Mouse (Mus musculus) stomach, embryonic 14.5 days (tissue): ENCODE measurements around the gene Flywch2. TPM values are rescaled to one million over a fixed set of nuclear protein-coding genes. Genes with fewer than 3 reads are reported as not detected.

Source experiments
- ATAC-seq: fragments of 200-750 bp; cut with Nextera tagmentation; 2 replicates; pipeline ENCODE4 v1.8.0; 2017; ENCODE audit warnings: low read depth, moderate TSS enrichment; ENCODE audit not compliant: insufficient number of reproducible peaks, insufficient read depth, low FRiP score
- H3K27ac ChIP-seq: fragments of 300-500 bp; sonication (generic); 2 replicates; pipeline ENCODE4 v1.5.1; 2014; ENCODE audit warnings: mild to moderate bottlenecking, low read length, moderate library complexity, mixed read lengths
- H3K27me3 ChIP-seq: fragments of 300-500 bp; sonication (generic); 2 replicates; pipeline ENCODE4 v1.6.1; 2014; ENCODE audit warnings: low read length, control low read depth, mixed read lengths; ENCODE audit not compliant: control insufficient read depth, insufficient read depth
- H3K36me3 ChIP-seq: fragments of 300-500 bp; sonication (generic); 2 replicates; pipeline ENCODE4 v1.6.1; 2014; ENCODE audit warnings: mild to moderate bottlenecking, control low read depth, low read length, moderate library complexity, mixed read lengths; ENCODE audit not compliant: control insufficient read depth, insufficient read depth
- H3K4me1 ChIP-seq: fragments of 300-500 bp; sonication (generic); 2 replicates; pipeline ENCODE4 v1.6.1; 2014; ENCODE audit warnings: low read length, control low read depth, mixed read lengths; ENCODE audit not compliant: control insufficient read depth, insufficient read depth
- H3K4me2 ChIP-seq: fragments of 300-500 bp; sonication (generic); replicated peaks from 2 replicates; pipeline ENCODE4 v1.6.1; 2014; ENCODE audit warnings: low read depth, low read length, control low read depth
- H3K4me3 ChIP-seq: fragments of 300-500 bp; sonication (generic); 2 replicates; pipeline ENCODE4 v1.5.1; 2014; ENCODE audit warnings: low read depth, low read length, control low read depth
- H3K9ac ChIP-seq: fragments of 300-500 bp; sonication (generic); replicated peaks from 2 replicates; pipeline ENCODE4 v1.6.1; 2014; ENCODE audit warnings: low read depth, mild to moderate bottlenecking, control low read depth, low read length, moderate library complexity, mixed read lengths
- H3K9me3 ChIP-seq: fragments of 300-500 bp; sonication (generic); 2 replicates; pipeline ENCODE4 v1.6.1; 2016; ENCODE audit warnings: low read depth, low read length, control low read depth; ENCODE audit not compliant: control insufficient read depth
- WGBS: fragments of 180-500 bp; shearing (Covaris S2); extraction: QIAGEN DNeasy Blood & Tissue Kit; methylation state at CpG from one replicate; pipeline ENCODE4 v1.1.7; 2014; 5-methylcytosine and 5-hydroxymethylcytosine counted together
- polyA plus RNA-seq: library from polyadenylated mRNA; unstranded; fragments of >200 nt; fragmentation: Nextera tagmentation; extraction: Ambion mirVana; gene quantifications from 2 replicates; pipeline ENCODE4 v1.2.1, GENCODE M21; 2014

Gene Flywch2
- polyA plus RNA-seq, 1 experiment from 2014 or later, result 31.0 TPM

- peaks cover 17% of the 10 kb centered on the region; the same call in 1 of the 2 replicates for H3K4me1 ChIP-seq
- H3K36me3 ChIP-seq, result peaks cover 9% of the 10 kb centered on the region; the same call in 1 of the 2 replicates
- peak overlapping the region; percentile 99 for H3K4me2 ChIP-seq
- ATAC-seq, result peak; percentile 84
- H3K9ac ChIP-seq, result peak overlapping the region; percentile 51
- peaks cover 31% of the 10 kb centered on the region for H3K27me3 ChIP-seq
- H3K27ac ChIP-seq, result peak overlapping the region; percentile 22; the same call in 1 of the 2 replicates
- H3K9me3 ChIP-seq, result no peaks in the 10 kb centered on the region
- WGBS, result under 1% methylated on average over 46 of the region's 46 CpGs
- H3K4me3 ChIP-seq, result peak overlapping the region; percentile 73
These were observed 45.7 kb downstream of the Flywch2 start for GRCm38 (mm10) chr17:23740136-23740584.

GRCm38 (mm10) chr17:23739202-23740135 is 46.4 kb downstream of the Flywch2 start:
- Histone ChIP-seq H3K4me1 (peaks cover 11% of the 10 kb centered on the region; the same call in 1 of the 2 replicates), H3K4me3 (peak overlapping the region; percentile 73), H3K9ac (peak overlapping the region; percentile 51), H3K27me3 (peaks cover 27% of the 10 kb centered on the region), H3K27ac (peak overlapping the region; percentile 22; the same call in 1 of the 2 replicates), H3K9me3 (no peaks in the 10 kb centered on the region), H3K36me3 (peaks cover 9% of the 10 kb centered on the region; the same call in 1 of the 2 replicates), H3K4me2 (peak overlapping the region; percentile 99)
- 1% methylated on average over 48 of the region's 48 CpGs for WGBS
- peak; percentile 3; the same call in 1 of the 2 replicates for ATAC-seq

GRCm38 (mm10) chr17:23738836-23739201 is 47.1 kb downstream of the Flywch2 start:
- H3K36me3 ChIP-seq, result peaks cover 10% of the 10 kb centered on the region

GRCm38 (mm10) chr17:23737493-23738445 is 48.1 kb downstream of the Flywch2 start:
- H3K27me3 ChIP-seq, result peaks cover 18% of the 10 kb centered on the region
- H3K36me3 ChIP-seq, result peaks cover 13% of the 10 kb centered on the region
- no peak overlapping the region for H3K27ac ChIP-seq
- ATAC-seq, result no peak
- 0 out of 2 replicates have a peak overlapping the region, but pooled peaks have one; percentile 1 for H3K9ac ChIP-seq
- H3K4me3 ChIP-seq, result no peak overlapping the region
- 67% methylated on average over 15 of the region's 15 CpGs for WGBS
- peaks cover 10% of the 10 kb centered on the region; the same call in 1 of the 2 replicates for H3K4me1 ChIP-seq
- H3K4me2 ChIP-seq, result no peak overlapping the region
- H3K9me3 ChIP-seq, result no peaks in the 10 kb centered on the region

More at GRCm38 (mm10) chr17:23738836-23739201, 47.1 kb downstream of the Flywch2 start:
- Histone ChIP-seq H3K4me2 (peak overlapping the region; percentile 99), H3K27ac (no peak overlapping the region), H3K9ac (peak overlapping the region; percentile 51; the same call in 1 of the 2 replicates), H3K9me3 (no peaks in the 10 kb centered on the region), H3K4me1 (peaks cover 10% of the 10 kb centered on the region; the same call in 1 of the 2 replicates), H3K4me3 (peak overlapping the region; percentile 73), H3K27me3 (peaks cover 26% of the 10 kb centered on the region)
- WGBS, result 35% methylated on average over 2 of the region's 2 CpGs
- ATAC-seq, result no peak

GRCm38 (mm10) chr17:23734341-23734740 is 51.5 kb downstream of the Flywch2 start:
- no peak for ATAC-seq
- Histone ChIP-seq H3K36me3 (peaks cover 13% of the 10 kb centered on the region), H3K4me2 (no peak overlapping the region), H3K27ac (no peak overlapping the region), H3K4me1 (peaks cover 7% of the 10 kb centered on the region; the same call in 1 of the 2 replicates), H3K9ac (no peak overlapping the region), H3K9me3 (no peaks in the 10 kb centered on the region), H3K27me3 (no peaks in the 10 kb centered on the region), H3K4me3 (no peak overlapping the region)
- 60% methylated on average over 1 of the region's 1 CpGs for WGBS

GRCm38 (mm10) chr17:23730441-23730840 is 55.4 kb downstream of the Flywch2 start:
- Histone ChIP-seq H3K9me3 (no peaks in the 10 kb centered on the region), H3K36me3 (peaks cover 4% of the 10 kb centered on the region; the same call in 1 of the 2 replicates), H3K9ac (no peak overlapping the region), H3K4me2 (no peak overlapping the region), H3K27ac (no peak overlapping the region), H3K4me3 (no peak overlapping the region), H3K27me3 (no peaks in the 10 kb centered on the region), H3K4me1 (peaks cover 7% of the 10 kb centered on the region; the same call in 1 of the 2 replicates)
- WGBS, result 70% methylated on average over 1 of the region's 1 CpGs
- no peak for ATAC-seq
